Mouse (Mus musculus) layer of hippocampus, adult 9-10 months (tissue): Measurements from ENCODE around the gene Decr2.
A peak's percentile ranks its signal among the peaks of the same experiment; 100 is the strongest.
"Not testable (repeated sequence)": the region's sequence is repeated elsewhere in the genome, so short reads cannot be mapped to it uniquely, and the experiment has no call there.

Source experiments
- DNase-seq: peaks from one replicate; pipeline ENCODE4 v3.0.0; 2022; ENCODE audit warnings: low spot score

Gene Decr2

GRCm38 (mm10) chr17:26057787-26058567 is 32.2 kb downstream of the Decr2 start:
- DNase-seq = no peak

GRCm38 (mm10) chr17:26057278-26057677 is 32.9 kb downstream of the Decr2 start:
- DNase-seq = no peak

- no peak for DNase-seq
Observed at GRCm38 (mm10) chr17:26055164-26055563, 35.0 kb downstream of the Decr2 start.

GRCm38 (mm10) chr17:26054133-26054845 is 35.8 kb downstream of the Decr2 start:
- no peak for DNase-seq

GRCm38 (mm10) chr17:26052706-26053105 is 37.4 kb downstream of the Decr2 start:
- DNase-seq = no peak

DNA sequence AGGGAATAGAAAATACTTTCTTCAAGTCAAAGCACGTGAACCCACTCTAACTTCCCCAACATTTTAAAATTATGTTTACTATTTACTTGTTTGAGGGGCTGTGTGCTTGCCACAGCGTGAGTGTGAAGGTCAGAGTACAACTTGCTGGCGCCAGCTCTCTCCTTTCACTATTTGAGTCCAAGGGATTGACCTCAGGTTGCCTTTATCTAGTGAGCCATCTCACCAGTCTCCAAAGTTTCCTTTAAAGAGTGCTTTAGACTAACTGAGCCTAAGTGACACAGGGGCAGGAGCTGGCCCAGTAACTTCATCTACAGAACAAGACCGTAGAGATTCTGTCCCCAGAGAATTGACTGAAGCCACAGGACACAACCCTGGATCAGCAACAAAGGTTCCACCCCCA is 38.1 kb downstream of the Decr2 start:
- DNase-seq = no peak

DNA sequence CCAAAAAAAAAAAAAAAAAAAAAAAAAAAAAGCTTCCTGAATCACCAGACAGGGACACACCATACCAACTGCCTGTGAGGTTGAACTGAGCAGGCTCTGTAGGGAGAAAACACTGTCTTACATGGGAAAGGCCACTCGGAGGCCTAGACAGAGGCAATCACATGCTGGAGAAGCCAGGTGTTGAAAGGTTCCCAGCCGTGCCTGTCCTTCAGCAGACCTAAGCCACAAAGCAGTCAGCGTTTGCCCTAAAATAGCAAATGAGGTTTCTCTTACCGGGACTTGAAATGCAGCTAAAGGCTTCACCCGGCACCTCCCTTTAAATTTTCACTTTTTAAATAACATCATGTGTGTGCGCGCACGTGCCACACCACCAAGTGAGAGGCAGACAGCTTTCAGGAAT is 42.0 kb downstream of the Decr2 start:
- DNase-seq = no peak

GRCm38 (mm10) chr17:26046253-26046997 is 43.7 kb downstream of the Decr2 start:
- no peak for DNase-seq

DNA sequence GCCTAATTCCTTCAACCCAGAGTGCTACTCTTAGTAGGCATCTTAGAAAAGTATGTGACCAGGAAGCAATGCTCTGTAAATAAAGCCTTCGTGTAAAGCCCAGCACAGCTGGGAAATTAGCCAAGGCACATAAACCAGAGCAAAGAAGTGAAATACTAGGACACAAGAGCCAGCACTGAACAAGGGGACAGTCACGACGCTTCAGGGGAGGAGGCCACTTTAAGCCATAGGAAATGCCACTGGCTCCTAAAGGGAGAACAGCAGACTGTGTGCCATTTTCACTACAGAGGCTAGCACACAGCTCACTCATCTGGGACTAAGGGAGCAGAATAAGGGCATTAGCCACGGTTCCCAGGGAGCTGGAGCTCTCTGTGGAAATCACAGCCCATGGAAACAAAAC is 44.9 kb downstream of the Decr2 start:
- DNase-seq = no peak

DNA sequence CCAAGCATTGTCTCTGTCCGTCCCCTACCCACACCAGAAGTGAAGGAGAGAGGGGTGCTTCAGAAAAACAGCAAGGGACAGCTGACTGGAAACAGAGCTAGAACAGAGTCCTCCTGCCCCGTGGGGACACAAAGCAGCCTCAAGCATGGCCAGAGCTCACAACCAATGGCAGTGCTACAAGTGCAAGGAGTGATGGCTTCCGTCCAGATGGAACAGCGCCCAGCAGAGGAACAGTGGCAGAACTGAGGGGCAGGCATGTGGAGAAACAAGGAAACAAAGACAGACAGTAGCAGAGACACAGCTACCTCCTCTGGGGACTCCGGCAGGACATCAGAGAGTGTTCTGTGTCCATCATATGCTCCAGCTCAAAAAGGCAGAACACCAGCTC is 46.9 kb downstream of the Decr2 start:
- DNase-seq = peak; percentile 72

DNA sequence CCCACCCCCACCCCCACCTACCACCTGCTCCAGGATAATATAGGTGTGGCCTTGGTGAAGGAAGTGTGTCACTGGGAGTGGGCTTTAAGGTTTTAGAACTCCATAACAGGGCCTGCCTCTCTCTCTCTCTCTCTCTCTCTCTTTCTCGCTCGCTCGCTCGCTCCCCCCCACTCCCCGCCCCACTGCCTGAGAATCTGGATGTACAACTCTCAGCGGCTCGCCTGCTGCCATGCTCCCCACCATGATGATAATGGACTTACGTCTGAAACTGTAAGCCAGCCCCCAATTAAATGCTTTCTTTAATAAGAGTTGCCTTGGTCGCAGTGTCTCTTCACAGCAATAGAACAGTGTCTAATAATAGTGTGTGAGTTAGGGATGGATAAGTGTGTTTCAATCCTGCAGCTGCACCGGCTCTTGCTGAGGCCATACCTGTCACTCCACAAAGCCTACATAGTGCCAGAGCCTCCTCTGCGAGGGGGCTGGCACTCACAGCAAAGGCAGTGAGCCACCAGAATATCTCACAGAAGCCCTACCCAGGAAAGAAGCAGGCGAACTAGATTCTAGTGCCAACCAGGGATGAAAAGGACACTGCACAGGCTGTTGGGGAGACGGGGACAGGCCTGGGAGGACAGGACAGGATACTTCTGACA is 47.4 kb downstream of the Decr2 start:
- DNase-seq = no peak

DNA sequence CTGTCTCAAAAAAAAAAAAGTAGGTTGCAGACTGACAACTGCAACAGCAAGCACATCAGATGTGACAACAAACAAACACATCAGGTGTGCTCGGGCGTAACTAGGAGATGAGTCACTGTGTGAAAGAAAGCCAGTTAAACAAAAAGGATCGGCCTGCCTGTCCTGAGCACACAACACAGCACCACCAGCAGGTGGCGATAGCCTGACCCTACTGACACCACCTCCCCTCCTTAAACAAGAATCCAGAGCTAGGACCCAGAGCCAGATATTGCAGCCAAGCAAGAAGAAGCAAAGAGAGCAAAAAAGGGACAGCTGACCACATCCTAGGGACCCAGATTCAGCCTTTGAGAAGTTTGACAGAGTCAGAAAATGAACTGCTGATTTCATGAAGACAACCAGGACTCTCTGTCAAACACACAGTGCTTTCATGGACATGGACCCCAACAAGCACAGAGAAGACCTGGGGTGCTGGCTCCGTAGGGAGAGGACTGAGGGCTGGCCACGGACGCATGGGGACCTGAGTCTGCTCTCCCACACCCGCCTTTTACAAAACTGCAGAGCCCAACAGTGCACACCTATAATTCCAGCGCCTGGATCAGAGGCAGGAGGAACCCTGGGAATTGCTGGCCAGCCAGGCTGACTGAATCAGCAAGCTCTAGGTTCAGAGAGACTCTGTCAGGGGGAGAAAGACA is 48.9 kb downstream of the Decr2 start:
- no peak for DNase-seq

- DNase-seq = not testable (repeated sequence)
Observed at GRCm38 (mm10) chr17:26040711-26041110, 49.4 kb downstream of the Decr2 start.

DNA sequence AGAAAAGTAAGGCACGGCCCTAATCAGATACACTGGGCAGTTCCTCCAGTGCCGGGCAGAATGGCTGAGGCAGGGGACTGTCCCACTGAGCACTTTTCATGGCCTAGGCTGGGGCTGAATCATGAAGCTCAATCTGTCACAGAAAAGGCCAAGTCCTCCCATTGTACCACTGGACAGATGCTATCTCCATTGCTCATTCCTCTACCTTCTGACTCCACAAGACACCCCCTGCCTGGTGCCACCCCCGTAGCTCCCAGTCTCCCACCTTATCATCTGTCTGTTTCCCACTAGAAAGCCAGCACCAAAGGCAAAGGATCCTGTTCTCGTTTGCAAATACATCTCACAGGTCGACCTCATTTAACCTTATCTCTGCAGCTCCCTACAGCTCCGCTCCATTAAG is 58.1 kb downstream of the Decr2 start:
- no peak for DNase-seq

DNA sequence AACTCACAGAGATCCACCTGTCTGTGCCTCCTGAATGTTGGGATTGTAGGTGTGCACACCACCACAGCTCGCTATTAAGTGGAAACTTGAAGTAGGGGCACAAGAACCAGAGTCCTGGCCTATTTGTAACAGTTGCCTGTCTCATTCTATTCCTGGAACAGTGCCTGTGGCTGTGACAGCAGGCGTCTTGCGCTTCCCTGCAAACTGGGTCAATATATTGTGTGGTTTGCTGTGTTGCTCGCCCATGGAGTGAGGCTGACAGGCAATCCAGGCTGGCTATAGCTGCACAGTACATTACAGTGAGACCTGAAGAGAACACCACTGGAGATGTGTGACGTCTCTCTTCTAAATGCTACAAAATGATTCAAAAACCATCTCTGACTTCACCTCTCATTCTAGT is 58.6 kb downstream of the Decr2 start:
- no peak for DNase-seq
